Mouse (Mus musculus) ES-Bruce4 (cell line): ENCODE data around the gene Cdc27.

ENCODE experiments used
- CTCF ChIP-seq: IDR thresholded peaks from one replicate; pipeline ENCODE4 v1.8.1; 2011; ENCODE audit warnings: low read depth, low read length
- EP300 ChIP-seq: IDR thresholded peaks from 2 replicates; pipeline ENCODE4 v1.6.1; 2011; ENCODE audit warnings: low read depth, low read length; ENCODE audit not compliant: insufficient read depth
- POLR2A ChIP-seq: IDR thresholded peaks from one replicate; pipeline ENCODE4 v1.8.1; 2011; ENCODE audit warnings: low read length; ENCODE audit not compliant: insufficient read depth

DNA sequence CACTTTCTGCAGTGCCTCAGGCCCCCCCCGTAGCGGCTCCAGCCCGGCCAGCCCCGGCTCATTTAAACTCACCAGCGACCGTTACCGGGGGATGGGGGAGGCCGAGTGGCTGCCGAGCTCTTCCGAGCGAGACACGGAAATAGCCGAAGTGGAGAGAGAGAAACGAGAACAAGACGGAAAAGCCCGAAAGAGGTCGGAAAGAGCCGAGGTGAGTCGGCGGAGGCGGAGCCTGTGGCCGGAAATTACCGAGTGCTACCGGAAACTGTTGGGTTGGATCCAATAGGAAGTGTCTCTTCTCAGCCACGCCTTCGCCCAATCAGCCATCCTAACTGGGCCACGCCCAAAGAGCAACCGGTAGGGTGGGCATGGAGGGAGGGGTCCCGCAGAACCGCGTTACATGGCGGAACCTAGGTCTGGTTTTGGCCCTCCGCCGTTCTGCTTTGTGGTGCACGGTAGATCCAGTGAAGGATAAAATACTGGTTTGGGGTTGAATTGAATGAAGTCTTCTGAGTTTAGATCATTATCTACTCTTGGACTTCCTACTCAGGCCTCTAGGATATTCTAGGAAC lies at the start of gene Cdc27, which contains the start of gene Myl4:
- TF ChIP-seq CTCF (no peak), POLR2A (peak; percentile 96), EP300 (0 out of 2 replicates have a peak, but pooled peaks have one; percentile 20)
